Mouse (Mus musculus): ENCODE results near the gene Ufsp2. TPM values are rescaled to one million over a fixed set of nuclear protein-coding genes. Genes with fewer than 3 reads are reported as not detected.
A peak's percentile ranks its signal among the peaks of the same experiment; 100 is the strongest.

Ufsp2 gene
- 10 to 100 TPM; 53.8 to 59.1 TPM for total RNA-seq (2021)
- long read RNA-seq, experiment 1, transcript Ufsp2-204 (11 exons, 1,613 nt) = minor isoform, 11 of 54 reads
- long read RNA-seq, experiment 1, transcript Ufsp2-201 (12 exons, 1,640 nt) = major isoform, 35 of 54 reads
- long read RNA-seq, experiment 1, partial matches to known transcripts = 1 of 54 reads
- long read RNA-seq, experiment 1, other reads (novel, unspliced or antisense) = 7 of 54 reads
- long read RNA-seq, experiment 2, transcript Ufsp2-201 (12 exons, 1,640 nt) = major isoform, 27 of 43 reads
- long read RNA-seq, experiment 2, partial matches to known transcripts = 3 of 43 reads
- long read RNA-seq, experiment 2, other reads (novel, unspliced or antisense) = 9 of 43 reads

DNA sequence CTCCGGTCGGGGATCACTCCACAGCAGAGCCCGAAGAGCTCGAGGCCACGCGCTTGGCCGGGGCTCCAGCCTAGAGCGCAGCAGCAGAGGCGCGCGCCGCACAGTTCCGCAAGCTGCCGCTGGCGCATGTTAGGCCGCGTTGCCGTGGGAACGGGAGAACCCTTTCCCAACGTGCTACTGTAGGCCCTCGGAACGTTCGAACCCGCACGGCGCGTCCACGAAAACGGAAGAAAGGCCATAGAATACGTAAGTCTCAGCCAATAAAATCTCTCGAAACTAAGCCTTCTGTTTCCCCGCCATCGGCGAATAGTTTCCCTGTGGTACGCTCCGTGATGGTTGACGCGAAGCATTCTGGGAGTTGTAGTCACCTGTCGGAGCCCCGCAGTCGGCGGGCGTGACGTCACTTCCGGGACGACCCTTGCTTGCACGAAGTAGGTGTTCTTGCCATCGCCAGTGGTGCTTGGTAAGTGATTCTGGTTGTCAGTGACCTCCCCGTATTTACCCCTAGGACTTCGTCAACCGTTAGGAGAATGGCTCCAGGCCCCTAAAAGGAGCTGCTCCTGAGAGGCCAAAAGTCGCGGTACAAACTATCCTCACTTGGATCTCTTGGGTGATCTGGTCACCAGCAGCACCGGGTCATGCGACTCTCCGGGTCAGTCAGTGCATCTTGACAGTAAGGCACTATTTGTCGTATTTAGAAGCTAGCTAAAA, at the start of gene Ufsp2, which contains the start of gene 1700029J07Rik:
Ufsp2 (plus strand) TSS at position 403 of the 711 bp plus-strand sequence.
1700029J07Rik (minus strand) TSS at position 127 of the 711 bp plus-strand sequence.
- intact Hi-C loops (cut with DNase I) = no loop called here
- DNase-seq (ENCODE audit: low spot score in 2 of 2) = peak; percentile 98 to 99

DNA sequence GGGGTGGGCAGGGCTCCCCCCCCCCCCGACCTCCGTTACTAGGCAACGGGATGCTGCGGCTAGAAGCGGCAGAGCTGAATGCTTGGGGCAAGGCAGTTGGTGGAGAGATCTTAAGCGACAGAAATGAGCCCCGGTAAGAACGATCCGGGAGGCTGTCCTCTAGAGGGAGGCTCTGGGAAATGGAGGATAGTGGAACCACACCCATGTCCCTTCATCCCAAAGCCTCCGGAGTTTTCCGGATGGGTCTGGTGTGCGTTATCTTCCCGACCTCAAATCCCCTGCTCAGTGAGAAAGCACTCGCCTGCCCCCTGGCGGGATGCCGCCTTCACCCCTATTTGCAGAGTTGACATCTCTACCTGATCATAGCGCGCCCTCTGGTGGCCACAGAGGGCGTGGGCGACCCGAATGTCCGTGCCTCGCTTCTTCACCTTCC, 40.7 kb upstream of the Ufsp2 start, which contains the start of gene Ccdc110:
Ccdc110 (plus strand) TSS at position 38 of the 433 bp plus-strand sequence.
- intact Hi-C loops (cut with DNase I) = loop anchor here (1.0 to 5.0 kb wide), 4 partner anchors 117 to 572 kb away; no protein-coding TSS in a partner anchor
- peak; percentile 97 for DNase-seq (ENCODE audit: low spot score in 2 of 2)

DNA sequence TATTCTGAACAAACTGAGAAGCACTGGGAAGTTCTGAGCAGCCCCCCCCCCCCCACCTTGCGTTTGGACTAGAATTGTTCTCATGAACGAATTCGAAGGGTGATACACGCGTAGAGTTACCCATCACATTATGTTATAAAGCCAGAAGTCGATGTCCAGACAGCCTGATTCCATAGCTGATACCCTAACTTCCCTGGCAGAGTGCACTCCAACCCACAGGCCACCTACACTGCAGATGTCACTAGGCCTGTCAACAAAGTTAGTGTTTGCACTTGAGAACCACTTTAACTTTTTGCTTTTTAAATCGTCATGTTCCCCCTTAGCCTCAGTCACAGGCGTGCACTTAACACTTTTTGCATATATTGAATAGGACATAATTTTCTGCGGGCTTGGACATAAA, 38.3 kb upstream of the Ufsp2 start:
- DNase-seq (ENCODE audit: low spot score in 2 of 2) = no peak
- intact Hi-C loops (cut with DNase I) = no loop called here

DNA sequence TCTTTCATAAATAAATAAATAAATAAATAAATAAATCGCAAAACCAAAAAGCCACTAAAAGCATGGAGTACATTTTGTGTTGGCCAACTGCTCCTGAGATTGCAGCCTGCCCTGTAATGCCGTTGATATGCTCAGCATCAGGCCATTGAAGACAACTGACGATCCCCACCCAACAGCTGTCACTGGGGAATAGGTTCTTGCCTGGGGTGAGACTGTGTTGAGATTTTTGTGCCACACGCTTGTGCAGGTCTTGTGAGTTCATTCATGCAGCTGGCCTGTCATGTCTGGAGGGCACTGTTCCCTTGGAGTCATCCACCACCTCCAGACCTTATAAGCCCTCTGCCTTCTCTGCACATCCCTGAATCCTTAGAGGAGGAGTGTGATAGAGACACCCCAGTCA, 29.0 kb upstream of the Ufsp2 start:
- intact Hi-C loops (cut with DNase I) = no loop called here

DNA sequence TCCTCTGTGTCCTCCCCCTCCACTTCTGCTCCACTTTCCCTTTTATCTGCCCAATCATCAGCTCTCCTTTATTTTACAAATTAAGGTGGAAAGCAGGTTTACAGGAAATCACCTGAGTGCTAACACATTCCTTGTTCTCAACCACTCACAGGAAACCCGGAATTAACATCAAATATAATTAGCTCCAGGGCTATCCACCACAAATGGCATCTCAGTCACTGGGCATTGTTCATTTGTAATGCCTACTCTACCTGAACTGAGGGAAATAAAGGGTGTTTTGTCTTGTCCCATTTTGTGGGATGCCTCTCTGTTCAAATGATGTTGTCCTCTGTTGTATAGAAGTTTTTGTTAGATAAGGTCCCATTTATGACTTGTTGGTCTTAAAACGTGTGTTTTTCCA, 24.7 kb upstream of the Ufsp2 start:
- no peak for DNase-seq (ENCODE audit: low spot score in 2 of 2)
- intact Hi-C loops (cut with DNase I) = no loop called here

More for the DNA sequence above, 29.0 kb upstream of the Ufsp2 start:
- no peak for DNase-seq (ENCODE audit: low spot score in 2 of 2)

DNA sequence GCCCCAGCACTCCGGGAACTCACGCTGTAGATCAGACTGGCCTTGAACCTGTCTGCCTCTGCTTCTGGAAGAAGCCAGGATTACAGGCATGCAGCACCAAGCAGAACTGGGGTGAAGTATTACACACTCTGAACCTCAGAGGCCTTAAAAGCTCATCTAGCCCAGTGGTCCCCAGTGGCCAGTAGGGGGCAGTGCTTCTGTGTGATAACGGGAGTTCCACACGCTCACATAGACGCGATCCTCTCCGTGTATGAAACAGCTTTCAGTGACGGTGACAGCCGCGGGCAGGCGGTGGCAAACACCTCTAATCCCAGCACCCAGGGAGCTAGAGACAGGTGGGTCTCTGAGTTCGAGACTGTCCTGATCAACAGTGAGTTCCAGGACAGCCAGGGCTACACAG, 4.4 kb upstream of the Ufsp2 start:
- no peak for DNase-seq (ENCODE audit: low spot score in 2 of 2)
- intact Hi-C loops (cut with DNase I) = no loop called here

DNA sequence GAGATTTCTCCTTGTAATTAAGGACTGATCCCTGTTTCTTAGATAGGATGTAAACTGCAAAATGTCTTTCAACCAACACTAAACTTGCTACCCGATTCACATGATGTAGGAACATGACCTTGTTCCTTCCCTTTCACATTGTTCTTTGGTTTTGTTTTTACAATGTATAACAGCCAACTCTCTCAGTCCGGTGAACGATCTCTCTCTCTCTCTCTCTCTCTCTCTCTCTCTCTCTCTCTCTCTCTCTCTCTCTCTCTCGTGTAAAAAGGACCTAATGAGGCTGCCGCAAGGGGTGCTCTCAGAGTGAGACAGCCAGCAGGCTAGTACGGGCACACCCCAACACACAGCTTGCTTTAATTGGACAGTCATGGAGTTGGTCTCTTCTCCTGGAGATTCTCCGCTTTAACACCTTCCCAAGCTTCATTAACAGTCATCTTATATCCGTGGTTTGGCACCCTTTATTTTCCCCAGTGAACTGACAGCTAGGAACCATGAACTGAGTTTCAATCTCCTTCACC, 1.3 kb upstream of the Ufsp2 start:
- DNase-seq (ENCODE audit: low spot score in 2 of 2) = no peak
- intact Hi-C loops (cut with DNase I) = no loop called here

DNA sequence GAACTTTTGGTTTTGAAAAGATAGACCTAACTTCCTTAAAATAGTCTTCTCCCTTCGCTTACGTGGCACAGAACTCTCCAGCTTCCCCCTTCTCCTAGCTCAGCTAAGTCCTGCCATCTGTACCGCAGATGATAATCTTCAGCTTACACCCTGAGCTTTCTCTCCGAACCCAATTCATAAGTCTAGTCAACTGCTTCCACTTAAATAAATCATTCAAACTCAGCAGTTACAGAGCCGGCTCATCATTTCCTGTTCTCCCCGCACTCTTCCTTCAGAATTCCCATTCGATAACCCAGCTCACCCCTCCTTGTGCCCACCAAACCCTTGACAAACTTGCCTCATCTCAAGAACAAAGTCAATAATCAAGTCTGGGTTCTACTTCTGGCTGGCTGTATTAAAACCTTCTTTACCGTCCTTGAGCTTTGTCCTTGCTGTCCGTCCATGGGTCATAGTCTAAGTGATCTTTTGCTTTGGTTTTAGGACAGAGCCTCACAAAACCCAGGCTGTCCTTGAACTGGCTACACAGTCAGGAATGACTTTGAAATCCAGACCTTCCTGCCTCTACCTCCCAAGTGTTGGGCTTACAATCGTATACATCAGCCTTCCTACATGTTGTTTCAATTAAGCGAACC, 625 bp downstream of the Ufsp2 start:
- intact Hi-C loops (cut with DNase I) = no loop called here

DNA sequence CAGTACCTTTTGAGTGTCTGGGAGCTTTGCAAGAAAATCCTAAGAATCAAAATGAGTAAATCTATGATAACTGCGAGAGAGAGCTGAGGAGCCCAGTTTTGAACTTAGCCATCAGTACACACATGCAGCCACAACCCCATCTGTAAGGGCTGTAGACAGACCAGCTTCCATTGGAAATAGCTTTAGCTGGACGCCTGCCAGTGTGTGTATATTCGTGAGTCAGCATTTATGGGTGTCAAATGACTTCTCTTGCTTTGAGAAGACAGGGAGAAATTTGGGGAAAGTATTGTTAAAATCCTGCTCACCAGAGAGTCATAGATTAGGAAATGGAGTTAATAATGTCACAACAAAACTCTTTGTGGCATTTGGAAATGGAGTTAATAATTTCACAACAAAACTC, 11.3 kb downstream of the Ufsp2 start:
- intact Hi-C loops (cut with DNase I) = no loop called here
- no peak for DNase-seq (ENCODE audit: low spot score in 2 of 2)

More for the DNA sequence above, 625 bp downstream of the Ufsp2 start:
- no peak for DNase-seq (ENCODE audit: low spot score in 2 of 2)

DNA sequence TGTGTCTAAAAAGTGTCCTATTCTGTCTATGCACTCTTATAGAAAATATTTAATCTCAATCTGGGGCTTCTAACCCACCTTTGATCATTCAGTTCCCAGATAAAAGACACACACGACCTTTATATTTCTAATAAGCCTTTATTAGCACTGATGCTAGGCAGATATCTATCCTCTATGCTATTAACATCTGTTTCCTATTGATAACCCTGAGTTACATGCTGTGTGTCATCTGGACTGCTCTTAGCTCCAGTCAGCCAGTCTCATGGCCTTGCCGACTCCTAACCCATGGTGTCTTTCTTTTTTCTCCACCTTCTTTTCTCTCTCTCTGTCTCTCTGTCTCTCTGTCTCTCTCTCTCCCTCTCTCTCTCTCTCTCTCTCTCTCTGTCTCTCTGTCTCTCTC, 12.9 kb downstream of the Ufsp2 start:
- DNase-seq (ENCODE audit: low spot score in 2 of 2) = no peak
- intact Hi-C loops (cut with DNase I) = no loop called here

DNA sequence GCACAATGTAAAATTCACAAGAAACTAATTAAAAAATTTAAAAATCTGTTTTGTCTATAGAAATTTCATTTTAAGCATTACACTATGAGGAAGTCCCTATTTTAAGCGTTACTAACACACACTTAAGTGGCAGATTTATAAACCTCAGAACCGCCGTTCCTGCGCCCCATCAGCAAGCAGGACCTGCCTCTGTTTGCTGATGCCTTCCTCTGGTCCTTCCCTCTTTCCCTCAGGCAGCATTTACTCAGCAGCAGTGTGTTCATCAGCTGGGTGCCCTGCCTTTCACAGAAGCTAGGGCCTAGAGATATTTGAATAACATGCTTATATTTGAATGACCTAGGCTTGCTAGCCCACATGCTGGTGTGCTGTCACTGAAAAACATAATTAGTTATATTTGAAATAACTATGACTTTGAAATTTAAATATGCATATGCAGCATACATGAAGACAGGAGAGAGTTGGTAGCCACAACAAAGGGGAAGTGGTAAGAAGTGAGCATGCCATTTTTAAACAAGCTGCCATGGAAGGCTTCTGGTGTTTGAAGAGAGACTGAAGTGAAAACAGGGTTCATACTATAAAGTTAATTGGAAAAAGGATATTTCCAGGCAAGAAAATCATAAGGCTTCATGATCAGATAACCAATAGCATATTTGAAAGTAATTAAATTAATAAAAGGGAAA, 15.4 kb downstream of the Ufsp2 start:
- intact Hi-C loops (cut with DNase I) = no loop called here
- no peak for DNase-seq (ENCODE audit: low spot score in 2 of 2)

DNA sequence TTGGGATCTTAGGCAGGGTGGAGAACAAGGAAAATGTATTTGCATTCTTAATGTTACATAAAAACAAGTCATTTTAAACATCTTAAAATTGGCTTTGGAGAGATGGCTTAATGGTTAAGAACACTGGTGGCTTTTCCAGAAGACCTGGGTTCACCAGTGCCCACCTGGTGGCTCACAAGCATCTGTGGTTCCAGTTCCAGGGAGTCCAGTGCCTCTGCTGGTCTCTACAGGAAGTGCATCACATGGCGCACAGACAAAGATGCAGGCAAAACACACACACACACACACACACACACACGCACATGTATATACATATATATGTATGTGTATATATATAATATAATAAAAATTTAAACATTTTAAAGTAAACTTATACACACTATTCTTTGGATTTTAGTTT, 18.8 kb downstream of the Ufsp2 start:
- no peak for DNase-seq (ENCODE audit: low spot score in 2 of 2)
- intact Hi-C loops (cut with DNase I) = no loop called here

DNA sequence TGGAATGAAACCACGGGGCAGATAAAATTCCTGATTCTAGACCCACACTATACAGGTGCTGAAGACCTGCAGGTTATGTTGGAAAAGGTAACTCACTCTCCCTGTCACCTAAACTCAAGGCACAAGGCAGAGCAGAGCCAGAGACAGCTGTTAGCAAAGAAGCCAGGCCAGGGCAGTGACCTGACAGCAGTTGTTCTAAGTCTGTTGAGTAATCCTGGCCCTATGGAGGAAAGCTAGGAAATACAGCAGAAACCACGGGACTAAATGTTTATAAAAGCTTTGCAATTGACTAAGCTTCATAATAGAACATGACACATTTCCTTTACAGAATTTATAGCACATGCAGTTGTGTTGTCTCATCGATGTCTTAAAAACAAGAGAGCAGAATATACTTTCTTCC, 20.2 kb downstream of the Ufsp2 start:
- DNase-seq (ENCODE audit: low spot score in 2 of 2) = no peak
- intact Hi-C loops (cut with DNase I) = loop anchor here (5.0 kb wide), 1 partner anchor 157 kb away; the partner anchor contains the start of genes Cfap97 and Snx25

DNA sequence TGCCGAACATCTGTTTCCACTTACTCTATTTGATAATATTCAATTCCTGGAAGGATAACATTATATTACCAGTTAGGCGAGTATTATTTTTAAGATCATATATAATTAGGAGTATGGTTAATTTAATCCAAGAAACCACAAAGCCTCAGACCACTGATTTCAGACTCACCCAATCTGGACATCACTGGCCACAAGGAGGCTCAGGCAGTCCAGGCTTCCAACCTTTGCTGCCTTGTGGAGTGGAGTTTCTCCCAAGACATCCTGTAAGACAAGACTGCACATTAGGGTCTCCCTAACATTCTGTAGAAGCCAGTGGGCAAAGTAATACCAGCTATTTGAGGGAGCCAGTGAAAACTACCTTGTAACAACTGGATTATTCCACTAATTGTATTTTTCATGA, 22.9 kb downstream of the Ufsp2 start:
- no peak for DNase-seq (ENCODE audit: low spot score in 2 of 2)
- intact Hi-C loops (cut with DNase I) = loop anchor here (5.0 kb wide), 1 partner anchor 154 kb away; the partner anchor contains the start of genes Cfap97 and Snx25

DNA sequence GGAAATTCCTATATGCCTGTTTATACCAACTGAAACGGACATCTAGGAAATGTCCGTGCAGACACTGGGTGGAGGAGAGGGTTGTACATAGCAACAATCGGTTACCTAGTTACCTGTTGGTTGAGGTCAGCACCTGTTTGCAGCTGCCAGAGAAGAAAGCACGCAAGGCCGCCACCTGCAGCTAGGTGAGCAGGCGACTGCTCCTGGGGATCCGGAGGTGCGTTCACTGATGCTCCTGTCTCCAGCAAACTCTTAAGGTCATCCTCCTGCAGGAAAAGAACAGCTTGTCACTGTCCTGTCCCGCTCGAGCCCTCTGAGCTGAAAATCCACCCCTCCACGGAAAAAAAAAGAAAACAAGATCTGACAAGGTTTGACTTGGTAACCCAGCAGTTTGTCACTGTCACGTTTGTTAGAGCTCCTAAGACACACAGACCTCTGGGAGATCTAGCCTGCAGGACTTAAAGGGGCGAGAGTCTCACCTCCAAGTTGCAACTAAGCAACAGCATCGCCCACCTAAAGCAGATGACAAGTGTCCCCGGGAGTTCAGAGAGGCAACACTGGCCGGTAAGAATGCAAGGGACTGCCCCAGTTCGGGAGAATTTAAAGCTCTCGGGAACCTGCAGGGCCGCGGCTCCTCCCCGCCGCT, 23.9 kb downstream of the Ufsp2 start, which contains the start of gene Lrp2bp:
Lrp2bp (plus strand) TSS at position 166 of the 646 bp plus-strand sequence.
- peak in 1 of 2 experiments; percentile 22 for DNase-seq (ENCODE audit: low spot score in 2 of 2)
- intact Hi-C loops (cut with DNase I) = loop anchor here (5.0 kb wide), 1 partner anchor 153 kb away; the partner anchor contains the start of genes Cfap97 and Snx25

DNA sequence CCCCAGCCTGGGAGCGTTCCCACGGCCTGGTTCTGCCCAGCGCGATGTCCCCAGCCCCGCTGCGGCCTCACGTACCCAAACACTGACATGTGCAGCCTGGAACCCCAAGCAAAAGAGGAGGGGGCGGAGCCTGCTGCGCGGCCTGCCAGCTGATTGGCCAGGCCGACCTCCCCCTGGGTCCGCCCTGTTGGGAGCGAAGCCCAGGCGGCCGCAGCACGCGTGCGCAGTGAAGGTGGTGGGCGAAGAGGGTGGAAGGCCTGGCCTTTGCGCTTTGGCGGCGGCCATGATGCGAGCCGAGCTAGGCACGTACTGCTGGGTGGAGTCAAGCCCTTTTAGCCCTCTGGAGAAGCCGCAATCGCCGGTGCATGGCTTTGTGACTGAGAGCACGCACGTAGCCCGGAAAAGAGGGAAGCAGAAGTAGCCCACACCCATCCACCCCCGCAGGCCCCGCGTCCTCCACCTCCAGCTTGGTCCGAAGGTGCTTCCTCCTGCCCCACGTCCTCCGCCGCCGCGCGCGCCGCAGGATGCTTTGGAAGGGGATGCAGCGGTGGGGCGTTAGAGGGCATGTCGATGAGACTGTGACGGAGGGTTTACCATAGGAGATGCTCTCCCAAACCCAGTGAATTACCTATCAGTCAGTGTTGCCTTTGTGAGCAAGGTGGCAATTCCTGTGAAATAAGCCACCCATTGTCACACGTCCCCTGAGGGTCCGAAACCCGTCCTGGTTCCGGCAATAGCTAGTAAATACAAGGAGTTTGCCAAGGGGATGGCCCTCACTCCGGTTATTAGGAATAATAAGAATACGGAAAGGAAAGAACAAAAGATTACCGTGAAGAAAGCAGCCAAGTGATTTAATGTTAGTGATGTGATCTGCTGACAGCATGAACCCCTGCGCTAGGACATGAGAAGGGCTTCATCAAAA, 24.7 kb downstream of the Ufsp2 start:
- peak; percentile 97 to 98 for DNase-seq (ENCODE audit: low spot score in 2 of 2)
- intact Hi-C loops (cut with DNase I) = loop anchor here (5.0 kb wide), 1 partner anchor 152 kb away; the partner anchor contains the start of genes Cfap97 and Snx25

DNA sequence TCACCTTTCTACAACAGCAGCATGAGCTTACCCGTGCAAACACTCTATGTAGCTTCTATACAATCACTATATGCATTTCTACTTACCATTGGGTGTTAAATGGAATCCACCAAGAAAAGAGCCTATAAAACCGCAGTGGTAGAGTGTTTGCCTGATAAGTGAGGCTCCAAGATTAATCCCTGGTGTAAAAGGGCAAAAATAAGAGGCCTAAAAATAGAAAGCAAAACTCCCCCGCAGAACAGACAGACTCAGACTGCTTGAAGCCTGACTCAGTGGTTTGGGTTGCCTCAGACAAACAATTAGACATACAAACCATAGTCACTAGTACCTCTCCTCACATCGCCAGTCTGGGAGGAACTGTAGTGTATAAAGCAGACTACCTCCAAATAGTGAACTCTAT, 30.3 kb downstream of the Ufsp2 start, which contains the start of gene Ankrd37:
Ankrd37 (minus strand) TSS at position 112 of the 400 bp plus-strand sequence.
- DNase-seq (ENCODE audit: low spot score in 2 of 2) = no peak
- intact Hi-C loops (cut with DNase I) = no loop called here
